Mouse (Mus musculus) gastrocnemius, postnatal 36 days (tissue): Measurements from ENCODE around the gene Ncoa7. TPM values are rescaled to one million over a fixed set of nuclear protein-coding genes. Genes with fewer than 3 reads are reported as not detected.

Experiments used
- DNase-seq, 2 experiments: peaks; one replicate each; pipeline ENCODE4 v3.0.0; 2022
- intact Hi-C: fragments of 180-260 bp; cut with DNase I; formaldehyde crosslinking; loops from one replicate; pipeline ENCODE4 v1.15.1; 2025
- total RNA-seq, 2 experiments: library from RNA; stranded (reverse); gene quantifications; 2 replicates each; pipeline ENCODE4 v1.2.3; 2021

Ncoa7 gene
- total RNA-seq, 2 experiments from 2014 or later: 2.1 to 2.5 TPM

DNA sequence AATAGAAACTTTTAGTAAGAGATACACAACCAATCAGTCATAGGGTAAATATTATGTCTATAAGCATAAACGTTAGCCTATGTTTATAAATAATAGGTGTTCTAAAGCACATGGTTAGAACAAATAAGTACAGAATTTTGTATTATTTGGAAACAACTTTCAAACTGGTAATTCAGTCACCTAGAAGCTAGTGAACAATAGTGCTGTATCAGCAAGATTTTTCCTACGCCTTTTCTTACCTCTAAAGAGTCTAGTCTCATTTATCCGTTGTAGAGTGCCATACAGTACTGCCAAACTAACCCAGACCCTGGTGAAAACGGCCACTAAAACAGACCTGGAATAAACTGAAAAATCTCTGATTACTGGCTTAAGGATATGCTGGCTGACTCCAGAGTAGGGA is 190.1 kb downstream of the Ncoa7 start:
- intact Hi-C loops: loop anchor here (10.0 kb wide), 1 partner anchor 192 kb away; the partner anchor contains the start of gene Ncoa7
- DNase-seq: no peak

DNA sequence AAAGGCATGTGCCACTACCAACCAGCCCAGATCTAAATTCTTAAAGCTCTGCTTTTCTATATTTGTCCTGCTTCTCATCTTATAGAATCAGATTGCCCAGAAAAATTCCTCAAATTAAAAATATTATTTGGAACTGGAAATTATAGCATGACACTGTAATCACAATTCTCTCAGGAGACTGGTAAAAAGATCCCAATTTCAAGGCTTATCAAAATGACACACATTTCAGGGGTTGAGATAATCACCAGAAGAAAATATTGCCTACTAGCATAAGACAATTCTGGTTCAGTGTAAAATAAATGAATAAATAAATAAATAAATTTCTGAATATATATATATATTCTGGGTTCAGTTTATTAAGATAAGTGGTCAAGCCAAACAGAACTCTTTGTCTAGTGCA is 193.5 kb downstream of the Ncoa7 start:
- intact Hi-C loops: loop anchor here (10.0 kb wide), 1 partner anchor 195 kb away; the partner anchor contains the start of gene Ncoa7
- DNase-seq: no peak

DNA sequence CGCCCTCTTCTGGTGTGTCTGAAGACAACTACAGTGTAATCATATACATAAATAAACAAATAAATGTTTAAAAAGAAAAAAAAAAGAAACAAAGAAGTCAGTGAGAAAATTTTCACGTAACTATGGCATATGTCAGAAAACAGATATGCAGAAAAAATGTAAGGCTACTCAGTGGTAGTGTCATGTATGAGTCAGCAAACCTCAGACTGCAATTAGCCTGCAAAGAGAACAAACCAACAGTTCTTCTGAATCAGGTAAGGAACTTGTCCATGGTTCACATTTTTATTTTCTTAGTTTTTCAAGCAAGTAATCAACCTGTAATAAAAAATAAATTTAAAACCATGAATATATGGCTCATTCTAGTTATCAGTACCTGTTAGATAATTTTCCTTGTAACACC is 195.0 kb downstream of the Ncoa7 start:
- DNase-seq: no peak
- intact Hi-C loops: no loop called here

DNA sequence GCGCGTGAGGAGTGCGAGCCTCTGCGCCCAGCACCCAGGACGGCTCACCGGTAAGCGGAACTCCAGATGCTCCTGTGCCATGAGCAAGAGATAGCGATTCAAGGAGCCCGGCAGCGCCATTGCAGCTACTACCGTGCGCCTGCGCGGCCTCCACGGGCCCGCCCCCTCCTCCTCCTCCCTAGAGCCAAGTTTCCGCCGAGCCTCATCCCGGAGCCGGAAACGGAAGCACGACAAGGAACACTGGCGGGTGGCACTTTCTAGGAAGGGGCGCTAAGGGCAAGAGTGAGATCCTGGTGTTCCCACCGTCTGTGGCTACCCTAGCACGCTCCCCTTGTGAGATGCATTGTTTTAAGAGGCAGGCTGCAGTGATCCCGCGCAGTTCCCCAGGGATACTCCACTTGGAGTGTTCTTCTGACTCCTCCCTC is 202.6 kb downstream of the Ncoa7 start, which contains the start of gene Trmt11:
Gene Trmt11, minus strand, starts transcription at position 208 of the 425 bp plus-strand sequence.
- intact Hi-C loops: no loop called here
- DNase-seq: peak; percentile 86 to 87

GRCm38 (mm10) chr10:30600094-30600534 is 203.0 kb downstream of the Ncoa7 start:
- no peak for DNase-seq
- intact Hi-C loops: no loop called here

GRCm38 (mm10) chr10:30587037-30587436 is 216.1 kb downstream of the Ncoa7 start:
- intact Hi-C loops: no loop called here
- no peak for DNase-seq

DNA sequence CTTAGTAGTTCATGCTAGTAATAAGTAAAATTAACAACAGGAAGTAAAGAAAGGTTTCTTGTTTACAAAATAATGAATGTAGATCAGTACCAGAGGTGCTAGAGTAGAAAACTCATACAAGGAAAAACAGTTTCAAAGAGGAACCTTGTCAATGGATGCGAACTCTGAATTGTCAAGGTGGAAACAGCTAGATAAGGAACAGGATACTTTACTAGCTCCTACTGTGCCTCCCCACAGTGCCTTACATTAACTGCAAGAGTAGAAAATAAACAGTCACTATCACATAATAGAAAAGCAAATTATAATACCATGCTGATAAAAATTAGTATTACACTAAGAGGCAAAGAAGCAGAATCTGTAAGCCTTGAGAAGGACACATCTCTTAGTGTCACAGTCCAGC is 217.4 kb downstream of the Ncoa7 start:
- intact Hi-C loops: no loop called here

More for the DNA sequence above, 217.4 kb downstream of the Ncoa7 start:
- no peak for DNase-seq

Other genes with a start within 250 kb of the Ncoa7 start
- gene Trmt11, start 202.6 kb downstream of the Ncoa7 start, total RNA-seq: 1 to 10 TPM; 2.7 to 4.2 TPM
- 10 to 100 TPM; 44.6 to 52.3 TPM for gene Hint3, start 173.7 kb downstream of the Ncoa7 start, total RNA-seq
- gene Hey2, start 39.5 kb upstream of the Ncoa7 start, total RNA-seq: under 1 TPM; 0.37 to 0.43 TPM